Mouse (Mus musculus): ENCODE data around the gene Mepce.

The Mepce gene

GRCm38 (mm10) chr5:137808316-137808715 is 20.9 kb upstream of the Mepce start:
- TF ChIP-seq GATA4 (IDR thresholded peaks at IDR 0.05; ENCODE audit: insufficient replicate concordance, low read length): no peak

- no peak for TF ChIP-seq GATA4 (IDR thresholded peaks at IDR 0.05; ENCODE audit: insufficient replicate concordance, low read length)
Measured at GRCm38 (mm10) chr5:137806158-137806557, 18.7 kb upstream of the Mepce start.

- TF ChIP-seq GATA4 (IDR thresholded peaks at IDR 0.05; ENCODE audit: insufficient replicate concordance, low read length): no peak
Measured at GRCm38 (mm10) chr5:137800917-137801316, 13.5 kb upstream of the Mepce start.

- no peak for TF ChIP-seq GATA4 (IDR thresholded peaks at IDR 0.05; ENCODE audit: insufficient replicate concordance, low read length)
Measured at GRCm38 (mm10) chr5:137796606-137797005, 9.2 kb upstream of the Mepce start.

GRCm38 (mm10) chr5:137791553-137791952 is 4.1 kb upstream of the Mepce start:
- TF ChIP-seq GATA4 (IDR thresholded peaks at IDR 0.05; ENCODE audit: insufficient replicate concordance, low read length): 0 out of 2 replicates have a peak, but pooled peaks have one; percentile 12

GRCm38 (mm10) chr5:137788946-137789531 is 1.6 kb upstream of the Mepce start:
- no peak for TF ChIP-seq GATA4 (IDR thresholded peaks at IDR 0.05; ENCODE audit: insufficient replicate concordance, low read length)

- TF ChIP-seq GATA4 (IDR thresholded peaks at IDR 0.05; ENCODE audit: insufficient replicate concordance, low read length): no peak
Measured at GRCm38 (mm10) chr5:137788171-137788570, 716 bp upstream of the Mepce start.

- no peak for TF ChIP-seq GATA4 (IDR thresholded peaks at IDR 0.05; ENCODE audit: insufficient replicate concordance, low read length)
Measured at GRCm38 (mm10) chr5:137786109-137786942, 1.1 kb downstream of the Mepce start.

- no peak for TF ChIP-seq GATA4 (IDR thresholded peaks at IDR 0.05; ENCODE audit: insufficient replicate concordance, low read length)
Measured at GRCm38 (mm10) chr5:137785164-137786031, 2.1 kb downstream of the Mepce start.

GRCm38 (mm10) chr5:137784546-137784945 is 2.9 kb downstream of the Mepce start:
- no peak for TF ChIP-seq GATA4 (IDR thresholded peaks at IDR 0.05; ENCODE audit: insufficient replicate concordance, low read length)

GRCm38 (mm10) chr5:137783901-137784540 is 3.4 kb downstream of the Mepce start:
- no peak for TF ChIP-seq GATA4 (IDR thresholded peaks at IDR 0.05; ENCODE audit: insufficient replicate concordance, low read length)

- TF ChIP-seq GATA4 (IDR thresholded peaks at IDR 0.05; ENCODE audit: insufficient replicate concordance, low read length): no peak
Measured at GRCm38 (mm10) chr5:137782776-137783522, 4.5 kb downstream of the Mepce start.

- TF ChIP-seq GATA4 (IDR thresholded peaks at IDR 0.05; ENCODE audit: insufficient replicate concordance, low read length): no peak
Measured at GRCm38 (mm10) chr5:137781661-137782060, 5.8 kb downstream of the Mepce start.

Data from liver, adult (tissue).